ENCODE assay signal across 17 mouse cellular contexts in the genomic region with DNA sequence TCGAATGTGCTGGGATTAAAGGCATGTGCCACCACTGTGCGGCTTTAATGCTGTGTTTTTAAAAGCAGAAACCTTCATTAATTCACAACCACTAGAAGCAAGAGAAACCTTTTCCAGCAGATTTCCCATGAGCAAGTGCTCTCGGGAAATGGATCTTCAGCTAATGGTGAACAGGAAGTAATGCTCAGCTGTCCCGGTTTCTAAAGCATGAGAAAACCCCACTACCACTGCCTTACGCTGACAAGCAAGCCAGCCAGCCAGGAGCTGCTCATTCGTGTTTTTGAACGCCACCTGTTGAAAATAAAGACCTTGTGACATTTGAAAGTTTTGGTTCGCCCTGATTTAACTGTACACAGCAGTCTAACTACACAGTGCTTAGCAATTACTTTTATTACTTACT.
DNase-seq lines count a peak whose midpoint lies in the region; ATAC-seq and TF ChIP-seq lines count a peak whose summit lies in the region.
"Had no signal": no experiment of that assay in that cellular context is flagged by ENCODE, and none has a peak within 500 bp of the region (broad histone marks: within the 10 kb centered on the region; RNA-seq: fewer than 3 reads in every experiment).

No protein-coding gene starts in this region.

- DNase-seq in heart, adult 9 months (ENCODE audit: low spot score in 2 of 2) = peak; percentile 17 to 31
- no peak for DNase-seq in heart, postnatal 4 days
- DNase-seq in lung, embryonic 14.5 days = no peak
- no peak for DNase-seq in lung, postnatal 14 days
- DNase-seq in large intestine, adult 2 months (ENCODE audit: low read depth, low spot score) = peak; percentile 25
- no peak for DNase-seq in natural killer cell, adult 2 months (ENCODE audit: low spot score in 2 of 2)
- DNase-seq: cerebellum, adult 2 months; forebrain, postnatal 0 days; midbrain, embryonic 14.5 days; right cerebral cortex, postnatal 4 days; thymus, postnatal 25 days had no signal

- peak overlapping the region; percentile 48; the same call in 1 of the 2 replicates for H3K4me2 ChIP-seq in lung, embryonic 14.5 days
- H3K4me2 ChIP-seq: limb, embryonic 13.5 days; neural tube, embryonic 12.5 days had no signal

- no peak for ATAC-seq in lung, embryonic 14.5 days (ENCODE audit: insufficient read depth)
- ATAC-seq in cerebellum, adult (ENCODE audit: insufficient number of reproducible peaks, low FRiP score, low TSS enrichment) = no peak
- ATAC-seq: activated CD4-positive, CD25-positive, alpha-beta regulatory T cell, adult 4 months; forebrain, postnatal 0 days had no signal

- peak overlapping the region; percentile 94 for H3K27ac ChIP-seq in lung, embryonic 14.5 days (ENCODE audit: low read depth)
- H3K27ac ChIP-seq in brown adipose tissue, adult 24 weeks (replicated peaks; ENCODE audit: low read depth, low read length) = peak overlapping the region; percentile 85
- H3K27ac ChIP-seq: limb, embryonic 13.5 days; neural tube, embryonic 12.5 days had no signal

- no peak overlapping the region for H3K9ac ChIP-seq in lung, embryonic 14.5 days
- H3K9ac ChIP-seq: forebrain, postnatal 0 days; limb, embryonic 13.5 days; neural tube, embryonic 12.5 days had no signal

- H3K4me3 ChIP-seq in lung, embryonic 14.5 days (ENCODE audit: low read depth, low read length) = no peak overlapping the region
- H3K4me3 ChIP-seq in brown adipose tissue, adult 24 weeks (ENCODE audit: insufficient read depth, low read depth, low read length) = no peak overlapping the region
- H3K4me3 ChIP-seq: erythroblast, embryonic 14.5 days; limb, embryonic 13.5 days; neural tube, embryonic 12.5 days had no signal

- no peaks in the 10 kb centered on the region for H3K9me3 ChIP-seq in lung, embryonic 14.5 days (ENCODE audit: low read depth, low read length)
- H3K9me3 ChIP-seq: limb, embryonic 13.5 days; neural tube, embryonic 12.5 days had no signal

- no peaks in the 10 kb centered on the region for H3K36me3 ChIP-seq in lung, embryonic 14.5 days (ENCODE audit: insufficient read depth)
- H3K36me3 ChIP-seq: limb, embryonic 13.5 days; neural tube, embryonic 12.5 days had no signal

- no peak for TF ChIP-seq CTCF in lung, embryonic 14.5 days (IDR thresholded peaks at IDR 0.05; ENCODE audit: low read depth)

- no peaks in the 10 kb centered on the region for H3K27me3 ChIP-seq in lung, embryonic 14.5 days (ENCODE audit: insufficient read depth, low read length)
- H3K27me3 ChIP-seq: neural tube, embryonic 12.5 days had no signal

- WGBS in lung, embryonic 14.5 days = 84% methylated on average over 8 of the region's 8 CpGs
- WGBS in large intestine, adult 2 months = 40% methylated on average over 8 of the region's 8 CpGs

- peaks cover 26% of the 10 kb centered on the region for H3K4me1 ChIP-seq in lung, embryonic 14.5 days (ENCODE audit: insufficient read depth)
- H3K4me1 ChIP-seq in brown adipose tissue, adult 24 weeks (ENCODE audit: control insufficient read depth, insufficient read depth, insufficient read length, low read length) = 0 out of 2 replicates have a peak, but pooled peaks cover 2% of the 10 kb centered on the region

Comparison
In these comparisons a context has a peak if more than half of its experiments do, and no peak if none do; other contexts are left out.
1. DNase-seq: peak in heart, adult 9 months (2 of 2) and large intestine, adult 2 months (single experiment); none in heart, postnatal 4 days (single experiment), lung, embryonic 14.5 days (single experiment), lung, postnatal 14 days (single experiment) and natural killer cell, adult 2 months (0 of 2).